Mouse (Mus musculus): ENCODE data around the gene Ski. TPM values are rescaled to one million over a fixed set of nuclear protein-coding genes. Genes with fewer than 3 reads are reported as not detected.

Gene Ski
- polyA plus RNA-seq (2017; shearing (Covaris generic)): 171 TPM

DNA sequence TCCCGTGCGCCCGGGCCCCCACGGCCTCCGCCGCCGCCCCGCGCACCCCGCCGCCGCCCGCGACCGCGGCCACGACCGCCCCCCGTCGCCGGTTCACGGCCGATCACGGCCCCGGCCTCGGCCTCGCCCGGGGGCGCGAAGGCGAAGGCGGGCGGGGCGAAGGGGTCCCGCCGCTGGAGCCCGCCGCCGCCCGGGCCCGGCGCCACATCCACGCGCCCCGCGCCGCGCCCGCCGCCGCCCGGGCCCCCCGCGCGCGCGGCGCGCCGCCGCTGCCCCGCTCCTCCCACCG, at the start of gene Ski:
TSS of gene Ski (minus strand) at position 41 of the 289 bp plus-strand sequence.

DNA sequence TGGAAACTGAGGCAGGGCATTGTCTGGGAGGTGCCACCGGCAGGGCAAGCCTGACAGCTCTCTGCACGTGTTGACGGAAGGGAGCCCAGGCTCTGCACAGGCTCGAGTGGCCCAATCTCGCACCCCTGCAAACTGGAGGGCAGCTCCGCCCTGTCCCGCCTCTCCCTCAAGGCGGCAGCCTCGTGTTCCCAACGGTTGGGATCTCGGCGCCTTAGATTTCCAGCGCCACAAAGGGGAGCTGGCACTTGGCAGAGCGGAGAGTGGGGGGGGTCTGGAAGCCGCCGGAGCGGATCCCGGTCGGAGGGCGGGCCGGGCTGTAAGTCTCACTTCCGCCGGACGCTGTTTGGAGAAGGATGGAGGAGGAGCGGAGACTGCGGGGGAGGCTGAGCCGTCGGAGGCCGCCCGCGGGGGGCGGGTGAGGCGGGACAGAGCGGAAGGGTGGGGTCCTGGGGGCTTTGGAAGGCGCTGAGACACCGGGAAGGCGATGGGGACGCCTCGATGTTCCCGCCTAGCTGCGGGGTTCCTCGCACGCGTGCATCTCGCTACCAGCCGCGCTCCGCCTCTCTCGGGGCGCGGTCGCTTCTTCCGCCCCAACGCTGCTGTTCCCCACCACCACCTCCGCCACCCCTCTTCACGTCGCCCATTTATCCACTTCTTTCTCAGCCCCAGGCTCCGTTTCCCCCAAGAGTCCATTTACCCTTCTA, 27.4 kb upstream of the Ski start, which contains the start of gene Faap20:
TSS of gene Faap20 (plus strand) at position 155 of the 704 bp plus-strand sequence.

Other genes starting within 250 kb of the Ski start
- 0.35 TPM for gene Plch2, start 165.8 kb downstream of the Ski start, polyA plus RNA-seq (2017; shearing (Covaris generic))
- 12.8 TPM for gene Pex10, start 155.6 kb downstream of the Ski start, polyA plus RNA-seq (2017; shearing (Covaris generic))
- 176 TPM for gene Rer1, start 136.2 kb downstream of the Ski start, polyA plus RNA-seq (2017; shearing (Covaris generic))
- 1.4 TPM for gene Morn1, start 136.0 kb downstream of the Ski start, polyA plus RNA-seq (2017; shearing (Covaris generic))
- gene Faap20, start 27.2 kb upstream of the Ski start, polyA plus RNA-seq (2017; shearing (Covaris generic)): 121 TPM
- gene Prkcz, start 138.8 kb upstream of the Ski start, polyA plus RNA-seq (2017; shearing (Covaris generic)): 47.2 TPM
- gene Gabrd, start 175.5 kb upstream of the Ski start, polyA plus RNA-seq (2017; shearing (Covaris generic)): 1.4 TPM
- gene Cfap74, start 186.6 kb upstream of the Ski start, polyA plus RNA-seq (2017; shearing (Covaris generic)): 4.7 TPM
- gene Tmem52, start 246.5 kb upstream of the Ski start, polyA plus RNA-seq (2017; shearing (Covaris generic)): not detected